Mouse (Mus musculus) heart, embryonic 15.5 days (tissue): ENCODE data around the gene Dap. TPM values are rescaled to one million over a fixed set of nuclear protein-coding genes. Genes with fewer than 3 reads are reported as not detected.

Experiments
- ATAC-seq: fragments of 200-750 bp; cut with Nextera tagmentation; replicated peaks from 2 replicates; pipeline ENCODE4 v1.8.0; 2017; ENCODE audit warnings: low read depth, moderate TSS enrichment; ENCODE audit not compliant: insufficient number of reproducible peaks, insufficient read depth, low FRiP score
- H3K27ac ChIP-seq: fragments of 300-500 bp; sonication (generic); 2 replicates; pipeline ENCODE4 v1.5.1; 2015; ENCODE audit warnings: mild to moderate bottlenecking, inconsistent platforms
- H3K27me3 ChIP-seq: fragments of 300-500 bp; sonication (generic); 2 replicates; pipeline ENCODE4 v1.6.1; 2015; ENCODE audit warnings: inconsistent platforms
- H3K36me3 ChIP-seq: fragments of 300-500 bp; sonication (generic); 2 replicates; pipeline ENCODE4 v1.6.1; 2015; ENCODE audit warnings: mild to moderate bottlenecking, inconsistent platforms
- H3K4me1 ChIP-seq: fragments of 300-500 bp; sonication (generic); replicated peaks from 2 replicates; pipeline ENCODE4 v1.6.1; 2015; ENCODE audit warnings: inconsistent platforms
- H3K4me2 ChIP-seq: fragments of 300-500 bp; sonication (generic); 2 replicates; pipeline ENCODE4 v1.6.1; 2015; ENCODE audit warnings: inconsistent platforms, mild to moderate bottlenecking, moderate library complexity
- H3K4me3 ChIP-seq: fragments of 300-500 bp; sonication (generic); 2 replicates; pipeline ENCODE4 v1.5.1; 2015; ENCODE audit warnings: mild to moderate bottlenecking, inconsistent platforms
- H3K9ac ChIP-seq: fragments of 300-500 bp; sonication (generic); 2 replicates; pipeline ENCODE4 v1.6.1; 2015; ENCODE audit warnings: mild to moderate bottlenecking, inconsistent platforms
- H3K9me3 ChIP-seq: fragments of 300-500 bp; sonication (generic); replicated peaks from 2 replicates; pipeline ENCODE4 v1.6.1; 2016; ENCODE audit warnings: inconsistent platforms
- WGBS: fragments of 180-500 bp; shearing (Covaris S2); methylation state at CpG from one replicate; pipeline ENCODE4 v1.1.7; 2015; ENCODE audit warnings: mixed read lengths; 5-methylcytosine and 5-hydroxymethylcytosine counted together
- polyA plus RNA-seq: library from polyadenylated mRNA; unstranded; fragments of >200 nt; fragmentation: Nextera tagmentation; extraction: Ambion mirVana; gene quantifications from 2 replicates; pipeline ENCODE4 v1.2.1, GENCODE M21; 2015

The Dap gene
- polyA plus RNA-seq, 1 experiment from 2014 or later: 52.8 TPM

GRCm38 (mm10) chr15:31265404-31265803 lies 41.3 kb downstream of the Dap start:
- 88% methylated on average over 8 of the region's 8 CpGs for WGBS
- Histone ChIP-seq H3K27ac (no peak overlapping the region), H3K4me2 (no peak overlapping the region), H3K27me3 (no peaks in the 10 kb centered on the region), H3K9ac (no peak overlapping the region), H3K4me3 (no peak overlapping the region), H3K9me3 (no peaks in the 10 kb centered on the region), H3K4me1 (no peaks in the 10 kb centered on the region), H3K36me3 (no peaks in the 10 kb centered on the region)
- no peak for ATAC-seq

GRCm38 (mm10) chr15:31265845-31266244 lies 41.7 kb downstream of the Dap start:
- Histone ChIP-seq H3K36me3 (no peaks in the 10 kb centered on the region), H3K4me1 (no peaks in the 10 kb centered on the region), H3K4me2 (no peak overlapping the region), H3K4me3 (no peak overlapping the region), H3K9me3 (no peaks in the 10 kb centered on the region), H3K27ac (no peak overlapping the region), H3K9ac (no peak overlapping the region), H3K27me3 (no peaks in the 10 kb centered on the region)
- ATAC-seq: no peak
- WGBS: 87% methylated on average over 12 of the region's 12 CpGs

- Histone ChIP-seq H3K27ac (no peak overlapping the region), H3K9ac (no peak overlapping the region), H3K4me3 (no peak overlapping the region), H3K4me2 (no peak overlapping the region), H3K9me3 (no peaks in the 10 kb centered on the region), H3K4me1 (peaks cover 2% of the 10 kb centered on the region; the same call in 1 of the 2 replicates), H3K36me3 (no peaks in the 10 kb centered on the region), H3K27me3 (no peaks in the 10 kb centered on the region)
- no peak for ATAC-seq
- 87% methylated on average over 6 of the region's 6 CpGs for WGBS
These were observed 44.0 kb downstream of the Dap start for GRCm38 (mm10) chr15:31268148-31268547.

GRCm38 (mm10) chr15:31269558-31269957 lies 45.4 kb downstream of the Dap start:
- 76% methylated on average over 4 of the region's 4 CpGs for WGBS
- Histone ChIP-seq H3K9me3 (no peaks in the 10 kb centered on the region), H3K4me1 (peaks cover 8% of the 10 kb centered on the region; the same call in 1 of the 2 replicates), H3K4me3 (no peak overlapping the region), H3K27ac (no peak overlapping the region), H3K36me3 (0 out of 2 replicates have a peak, but pooled peaks cover 3% of the 10 kb centered on the region), H3K9ac (no peak overlapping the region), H3K27me3 (no peaks in the 10 kb centered on the region), H3K4me2 (no peak overlapping the region)
- no peak for ATAC-seq

- no peak overlapping the region for H3K4me3 ChIP-seq
- WGBS: 85% methylated on average over 7 of the region's 7 CpGs
- H3K27ac ChIP-seq: no peak overlapping the region
- no peak for ATAC-seq
- 0 out of 2 replicates have a peak, but pooled peaks cover 4% of the 10 kb centered on the region for H3K36me3 ChIP-seq
- peaks cover 8% of the 10 kb centered on the region; the same call in 1 of the 2 replicates for H3K4me1 ChIP-seq
- no peaks in the 10 kb centered on the region for H3K27me3 ChIP-seq
- no peak overlapping the region for H3K9ac ChIP-seq
- H3K9me3 ChIP-seq: no peaks in the 10 kb centered on the region
- H3K4me2 ChIP-seq: no peak overlapping the region
These were observed 48.6 kb downstream of the Dap start for GRCm38 (mm10) chr15:31272695-31273094.

GRCm38 (mm10) chr15:31273509-31273908 lies 49.4 kb downstream of the Dap start:
- 0 out of 2 replicates have a peak, but pooled peaks have one; percentile 53 for ATAC-seq
- Histone ChIP-seq H3K9ac (no peak overlapping the region), H3K27me3 (no peaks in the 10 kb centered on the region)

GRCm38 (mm10) chr15:31278090-31278489 lies 54.0 kb downstream of the Dap start:
- Histone ChIP-seq H3K9ac (no peak overlapping the region), H3K27ac (no peak overlapping the region), H3K4me3 (no peak overlapping the region), H3K4me2 (no peak overlapping the region), H3K36me3 (0 out of 2 replicates have a peak, but pooled peaks cover 4% of the 10 kb centered on the region), H3K4me1 (peaks cover 20% of the 10 kb centered on the region), H3K27me3 (no peaks in the 10 kb centered on the region), H3K9me3 (no peaks in the 10 kb centered on the region)
- no peak for ATAC-seq
- WGBS: 30% methylated on average over 4 of the region's 4 CpGs

More at GRCm38 (mm10) chr15:31273509-31273908, 49.4 kb downstream of the Dap start:
- 34% methylated on average over 10 of the region's 10 CpGs for WGBS
- no peaks in the 10 kb centered on the region for H3K9me3 ChIP-seq
- H3K27ac ChIP-seq: no peak overlapping the region
- H3K4me3 ChIP-seq: no peak overlapping the region
- no peak overlapping the region for H3K4me2 ChIP-seq
- H3K4me1 ChIP-seq: peaks cover 15% of the 10 kb centered on the region
- H3K36me3 ChIP-seq: 0 out of 2 replicates have a peak, but pooled peaks cover 4% of the 10 kb centered on the region

GRCm38 (mm10) chr15:31279120-31279519 lies 55.0 kb downstream of the Dap start:
- no peak overlapping the region for H3K9ac ChIP-seq
- H3K27me3 ChIP-seq: no peaks in the 10 kb centered on the region
- H3K27ac ChIP-seq: no peak overlapping the region
- 85% methylated on average over 2 of the region's 2 CpGs for WGBS
- 0 out of 2 replicates have a peak, but pooled peaks cover 4% of the 10 kb centered on the region for H3K36me3 ChIP-seq
- H3K4me3 ChIP-seq: no peak overlapping the region
- no peak for ATAC-seq
- no peaks in the 10 kb centered on the region for H3K9me3 ChIP-seq
- H3K4me1 ChIP-seq: peaks cover 13% of the 10 kb centered on the region
- no peak overlapping the region for H3K4me2 ChIP-seq

GRCm38 (mm10) chr15:31279577-31280004 lies 55.5 kb downstream of the Dap start:
- Histone ChIP-seq H3K9me3 (no peaks in the 10 kb centered on the region), H3K4me3 (no peak overlapping the region), H3K27ac (no peak overlapping the region), H3K27me3 (no peaks in the 10 kb centered on the region), H3K4me2 (no peak overlapping the region), H3K9ac (no peak overlapping the region), H3K36me3 (0 out of 2 replicates have a peak, but pooled peaks cover under 1% of the 10 kb centered on the region), H3K4me1 (peaks cover 13% of the 10 kb centered on the region)
- WGBS: 75% methylated on average over 6 of the region's 6 CpGs
- ATAC-seq: no peak

GRCm38 (mm10) chr15:31280059-31280458 lies 55.9 kb downstream of the Dap start:
- WGBS: 91% methylated on average over 5 of the region's 5 CpGs
- no peaks in the 10 kb centered on the region for H3K27me3 ChIP-seq
- no peak for ATAC-seq
- no peak overlapping the region for H3K27ac ChIP-seq
- H3K36me3 ChIP-seq: no peaks in the 10 kb centered on the region
- H3K4me2 ChIP-seq: no peak overlapping the region
- H3K9ac ChIP-seq: no peak overlapping the region
- H3K4me1 ChIP-seq: peaks cover 13% of the 10 kb centered on the region
- no peak overlapping the region for H3K4me3 ChIP-seq
- no peaks in the 10 kb centered on the region for H3K9me3 ChIP-seq

GRCm38 (mm10) chr15:31280683-31281082 lies 56.6 kb downstream of the Dap start:
- peaks cover 13% of the 10 kb centered on the region for H3K4me1 ChIP-seq
- ATAC-seq: no peak
- H3K9ac ChIP-seq: no peak overlapping the region
- H3K4me2 ChIP-seq: no peak overlapping the region
- H3K27ac ChIP-seq: no peak overlapping the region
- no peaks in the 10 kb centered on the region for H3K9me3 ChIP-seq
- no peaks in the 10 kb centered on the region for H3K36me3 ChIP-seq
- no peak overlapping the region for H3K4me3 ChIP-seq
- no peaks in the 10 kb centered on the region for H3K27me3 ChIP-seq
- 37% methylated on average over 2 of the region's 2 CpGs for WGBS

GRCm38 (mm10) chr15:31281830-31282229 lies 57.7 kb downstream of the Dap start:
- Histone ChIP-seq H3K27me3 (no peaks in the 10 kb centered on the region), H3K36me3 (no peaks in the 10 kb centered on the region), H3K4me1 (peaks cover 15% of the 10 kb centered on the region), H3K9me3 (no peaks in the 10 kb centered on the region), H3K9ac (no peak overlapping the region), H3K27ac (no peak overlapping the region), H3K4me2 (no peak overlapping the region), H3K4me3 (no peak overlapping the region)
- 59% methylated on average over 13 of the region's 13 CpGs for WGBS
- no peak for ATAC-seq
